Mouse (Mus musculus) bone marrow, adult 2 months (tissue): ENCODE data around the gene Ift20. TPM values are rescaled to one million over a fixed set of nuclear protein-coding genes. Genes with fewer than 3 reads are reported as not detected.

Experiments used
- H3K27ac ChIP-seq: fragments of 200-500 bp; 2 replicates; pipeline ENCODE4 v1.5.1; 2012; ENCODE audit warnings: low read depth, mild to moderate bottlenecking, control low read depth, inconsistent platforms, low read length; ENCODE audit not compliant: control insufficient read depth, poor library complexity, insufficient read depth
- H3K4me1 ChIP-seq: fragments of 200-500 bp; 2 replicates; pipeline ENCODE4 v1.6.1; 2011; ENCODE audit warnings: low read length; ENCODE audit not compliant: control insufficient read depth, insufficient read depth
- H3K4me3 ChIP-seq: fragments of 200-500 bp; replicated peaks from 2 replicates; pipeline ENCODE3; 2011; ENCODE audit warnings: mild to moderate bottlenecking, low read depth, low read length, control low read depth; ENCODE audit not compliant: control insufficient read depth
- CTCF ChIP-seq: fragments of 200-500 bp; IDR thresholded peaks from 2 replicates; pipeline ENCODE4 v1.5.1; 2011; ENCODE audit warnings: low read length, control low read depth; ENCODE audit not compliant: control insufficient read depth, insufficient read depth
- POLR2A ChIP-seq: fragments of 200-500 bp; IDR thresholded peaks from 2 replicates; pipeline ENCODE4 v1.6.1; 2011; ENCODE audit warnings: low read depth, mild to moderate bottlenecking, control low read depth, low read length, borderline replicate concordance; ENCODE audit not compliant: control insufficient read depth
- WGBS: fragments of 180-500 bp; shearing (Covaris S2); methylation state at CpG from one replicate; pipeline ENCODE4 v1.1.7; 2018; 5-methylcytosine and 5-hydroxymethylcytosine counted together
- polyA plus RNA-seq: library from polyadenylated mRNA; stranded (reverse); fragments of >200 nt; gene quantifications from 2 replicates; pipeline ENCODE4 v1.2.4, GENCODE M21; 2011; ENCODE audit warnings: low replicate concordance; ENCODE audit not compliant: missing spikeins, insufficient read depth, insufficient read length

The Ift20 gene
- polyA plus RNA-seq, 1 experiment, result 42.1 TPM

- TF ChIP-seq CTCF (no peak), POLR2A (no peak)
- H3K27ac ChIP-seq, result no peak overlapping the region
- WGBS, result 54% methylated on average over 3 of the region's 3 CpGs
- no peaks in the 10 kb centered on the region for H3K4me1 ChIP-seq
- no peak overlapping the region for H3K4me3 ChIP-seq
These were observed 22.9 kb upstream of the Ift20 start for GRCm38 (mm10) chr11:78513106-78513790.

- WGBS, result 63% methylated on average over 2 of the region's 2 CpGs
- TF ChIP-seq POLR2A (no peak), CTCF (peak; percentile 45; the same call in 1 of the 2 replicates)
- Histone ChIP-seq H3K4me3 (no peak overlapping the region), H3K27ac (no peak overlapping the region), H3K4me1 (no peaks in the 10 kb centered on the region)
These were observed 20.4 kb upstream of the Ift20 start for GRCm38 (mm10) chr11:78515549-78516325.

- no peak overlapping the region for H3K4me3 ChIP-seq
- WGBS, result 89% methylated on average over 10 of the region's 10 CpGs
These were observed 17.2 kb upstream of the Ift20 start for GRCm38 (mm10) chr11:78518931-78519330.

GRCm38 (mm10) chr11:78521880-78522279, 14.3 kb upstream of the Ift20 start:
- TF ChIP-seq CTCF, result no peak
- TF ChIP-seq POLR2A, result no peak
- no peak overlapping the region for H3K27ac ChIP-seq
- H3K4me3 ChIP-seq, result no peak overlapping the region
- 83% methylated on average over 3 of the region's 3 CpGs for WGBS
- H3K4me1 ChIP-seq, result no peaks in the 10 kb centered on the region

More at GRCm38 (mm10) chr11:78518931-78519330, 17.2 kb upstream of the Ift20 start:
- no peak for TF ChIP-seq CTCF
- no peak for TF ChIP-seq POLR2A
- Histone ChIP-seq H3K27ac (no peak overlapping the region), H3K4me1 (no peaks in the 10 kb centered on the region)

GRCm38 (mm10) chr11:78522481-78522997, 13.6 kb upstream of the Ift20 start:
- Histone ChIP-seq H3K4me3 (no peak overlapping the region), H3K4me1 (no peaks in the 10 kb centered on the region), H3K27ac (no peak overlapping the region)
- 91% methylated on average over 1 of the region's 1 CpGs for WGBS
- TF ChIP-seq POLR2A (no peak), CTCF (no peak)

GRCm38 (mm10) chr11:78523241-78523955, 12.8 kb upstream of the Ift20 start:
- Histone ChIP-seq H3K4me3 (no peak overlapping the region), H3K4me1 (no peaks in the 10 kb centered on the region), H3K27ac (no peak overlapping the region)
- WGBS, result 88% methylated on average over 9 of the region's 9 CpGs
- TF ChIP-seq POLR2A, result no peak
- no peak for TF ChIP-seq CTCF

GRCm38 (mm10) chr11:78524838-78525237, 11.3 kb upstream of the Ift20 start:
- TF ChIP-seq POLR2A, result no peak
- TF ChIP-seq CTCF, result no peak
- H3K4me1 ChIP-seq, result no peaks in the 10 kb centered on the region
- no peak overlapping the region for H3K27ac ChIP-seq
- WGBS, result 49% methylated on average over 2 of the region's 2 CpGs
- H3K4me3 ChIP-seq, result no peak overlapping the region

GRCm38 (mm10) chr11:78528714-78529113, 7.4 kb upstream of the Ift20 start:
- no peak overlapping the region for H3K4me3 ChIP-seq
- no peak overlapping the region for H3K27ac ChIP-seq
- no peak for TF ChIP-seq CTCF
- TF ChIP-seq POLR2A, result no peak
- 87% methylated on average over 9 of the region's 9 CpGs for WGBS
- no peaks in the 10 kb centered on the region for H3K4me1 ChIP-seq
